Mouse (Mus musculus) CD4-positive, CD25-positive, alpha-beta regulatory T cell, adult 9 weeks (primary cell): ENCODE results near the gene Ehbp1. TPM values are rescaled to one million over a fixed set of nuclear protein-coding genes. Genes with fewer than 3 reads are reported as not detected.

ENCODE experiments used
- polyA plus RNA-seq: library from polyadenylated mRNA; unstranded; fragments of 100-300 nt; shearing (Covaris generic); gene quantifications from one replicate; pipeline ENCODE4 v1.2.1, GENCODE M21; 2017

Ehbp1 gene
- 3.9 TPM for polyA plus RNA-seq

DNA sequence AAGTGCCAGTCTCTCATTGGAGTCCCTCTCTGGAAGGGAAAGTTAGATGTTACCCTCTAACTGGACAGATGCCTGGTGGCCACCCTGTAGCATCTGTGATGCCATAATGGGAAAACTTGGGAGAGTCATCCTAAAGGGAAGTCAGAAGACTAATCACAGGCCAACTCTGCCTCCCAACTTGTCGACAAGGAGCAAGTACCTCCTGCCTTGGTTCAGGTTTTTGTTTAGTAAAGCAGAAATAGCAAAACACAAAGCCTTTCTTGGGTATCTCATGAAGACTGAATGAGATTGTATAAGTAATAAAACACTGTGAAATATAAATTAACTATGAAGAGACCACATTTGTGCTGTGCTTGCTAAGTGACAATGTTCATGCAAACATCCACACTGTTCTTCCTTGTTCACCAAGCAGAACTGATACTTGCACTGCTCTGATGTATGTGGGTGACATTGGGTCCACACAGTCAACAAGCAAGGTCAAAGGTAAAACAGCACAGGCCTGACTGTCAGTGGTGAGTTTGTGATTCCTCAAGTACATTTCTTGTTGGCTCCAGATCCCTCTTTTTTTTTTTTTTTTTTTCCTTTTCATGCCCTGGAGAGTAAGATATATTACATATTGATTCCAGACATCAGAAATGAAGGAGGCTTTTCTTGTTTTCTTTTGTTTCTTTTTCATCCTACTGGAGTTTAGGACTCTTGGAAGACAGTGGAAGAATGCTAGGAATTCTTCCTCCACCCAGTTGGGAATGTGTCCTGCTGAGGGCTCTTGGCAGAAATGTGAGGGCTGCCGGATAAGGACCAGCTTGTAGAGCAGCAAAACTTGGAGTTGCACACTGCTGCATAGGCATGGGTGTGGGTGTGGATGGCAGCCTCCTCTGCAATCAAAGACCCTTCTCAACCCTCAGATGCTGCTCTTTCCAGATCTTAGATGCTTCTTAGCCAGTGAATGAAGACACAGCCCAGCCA lies at the start of gene Ehbp1:
Ehbp1 (minus strand) TSS at position 51 of the 966 bp plus-strand sequence.

DNA sequence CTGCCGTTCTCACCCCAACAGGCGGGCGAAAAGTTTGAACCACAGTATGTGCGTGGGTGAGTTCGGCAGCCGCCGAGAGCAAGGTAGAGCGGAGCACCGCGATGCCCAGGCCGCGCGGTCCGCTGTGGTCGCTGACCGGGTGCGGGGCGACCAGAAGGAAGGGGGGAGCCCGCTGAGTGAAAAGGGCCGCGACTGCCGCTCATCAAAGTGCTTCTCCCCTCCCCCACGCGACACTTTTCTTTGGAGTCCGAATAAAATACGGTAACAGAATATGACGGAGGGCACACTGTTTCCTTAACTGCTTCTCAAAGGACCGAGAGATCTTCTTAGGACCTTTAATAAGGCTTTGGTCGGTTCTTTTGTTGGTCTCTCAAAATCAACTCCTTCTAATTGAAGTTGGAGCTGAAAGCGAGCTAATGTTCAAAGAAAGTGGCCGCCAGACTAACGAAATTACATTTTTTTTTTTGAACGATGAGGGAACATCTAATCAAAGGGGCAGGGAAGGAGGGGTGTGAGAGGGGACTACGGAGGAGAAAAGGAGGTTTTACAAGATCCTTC lies 339.2 kb downstream of the Ehbp1 start, which contains the start of gene Otx1:
Otx1 (minus strand) TSS at position 115 of the 558 bp plus-strand sequence.

Other genes starting within 250 kb of the Ehbp1 start
- gene Tmem17, start 169.8 kb upstream of the Ehbp1 start, polyA plus RNA-seq: 2.3 TPM